Mouse (Mus musculus): ENCODE data around the gene Zfp984.

DNA sequence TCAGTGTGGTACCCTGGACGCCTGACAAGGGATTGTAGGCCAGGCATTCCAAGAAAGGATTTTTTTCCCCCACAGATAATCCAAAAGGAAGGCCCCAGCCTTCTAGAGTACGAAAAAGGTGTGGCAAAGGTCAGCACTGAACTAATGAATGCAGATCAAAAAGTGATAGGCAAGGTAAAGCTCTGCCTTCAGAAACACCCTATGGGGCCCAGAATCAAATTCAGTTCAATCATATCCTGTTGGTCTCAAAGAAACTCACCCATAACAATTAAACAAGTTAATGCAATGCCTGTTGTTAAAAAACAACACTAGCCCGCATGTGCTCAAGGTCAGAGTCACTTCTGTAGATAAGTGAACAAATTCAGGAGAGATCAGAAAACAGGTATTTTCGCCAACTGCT, 14.8 kb upstream of the Zfp984 start:
- TF ChIP-seq GATA1 (IDR thresholded peaks at IDR 0.05; ENCODE audit: low read length) (no peak), TAL1 (IDR thresholded peaks at IDR 0.05; ENCODE audit: low read length) (no peak)

Data from erythroblast, embryonic 14.5 days (primary cell).